Mouse (Mus musculus) forebrain, embryonic 13.5 days (tissue): ENCODE measurements around the gene Nmnat1. TPM values are rescaled to one million over a fixed set of nuclear protein-coding genes. Genes with fewer than 3 reads are reported as not detected.
"Not testable (repeated sequence)": the region's sequence is repeated elsewhere in the genome, so short reads cannot be mapped to it uniquely, and the experiment has no call there.

Source experiments
- ATAC-seq: fragments of 200-750 bp; cut with Nextera tagmentation; 2 replicates; pipeline ENCODE4 v1.8.0; 2017
- H3K27ac ChIP-seq: fragments of 300-500 bp; sonication (generic); 2 replicates; pipeline ENCODE4 v1.5.1; 2015; ENCODE audit warnings: inconsistent platforms, mild to moderate bottlenecking, moderate library complexity
- H3K27me3 ChIP-seq: fragments of 300-500 bp; sonication (generic); 2 replicates; pipeline ENCODE4 v1.6.1; 2015; ENCODE audit warnings: mild to moderate bottlenecking, inconsistent platforms
- H3K36me3 ChIP-seq: fragments of 300-500 bp; sonication (generic); 2 replicates; pipeline ENCODE4 v1.6.1; 2015; ENCODE audit warnings: mild to moderate bottlenecking, inconsistent platforms; ENCODE audit not compliant: poor library complexity, severe bottlenecking
- H3K4me1 ChIP-seq: fragments of 300-500 bp; sonication (generic); 2 replicates; pipeline ENCODE4 v1.6.1; 2015; ENCODE audit warnings: inconsistent platforms
- H3K4me2 ChIP-seq: fragments of 300-500 bp; sonication (generic); 2 replicates; pipeline ENCODE4 v1.6.1; 2015; ENCODE audit warnings: inconsistent platforms, mild to moderate bottlenecking, moderate library complexity
- H3K4me3 ChIP-seq: fragments of 300-500 bp; sonication (generic); 2 replicates; pipeline ENCODE4 v1.5.1; 2015; ENCODE audit warnings: mild to moderate bottlenecking, inconsistent platforms
- H3K9ac ChIP-seq: fragments of 300-500 bp; sonication (generic); 2 replicates; pipeline ENCODE4 v1.6.1; 2015; ENCODE audit warnings: mild to moderate bottlenecking, inconsistent platforms
- H3K9me3 ChIP-seq: fragments of 300-500 bp; sonication (generic); replicated peaks from 2 replicates; pipeline ENCODE4 v1.6.1; 2016; ENCODE audit warnings: inconsistent platforms
- WGBS: fragments of 180-500 bp; shearing (Covaris S2); methylation state at CpG from one replicate; pipeline ENCODE4 v1.1.7; 2015; 5-methylcytosine and 5-hydroxymethylcytosine counted together
- polyA plus RNA-seq: library from polyadenylated mRNA; unstranded; fragments of >200 nt; fragmentation: Nextera tagmentation; extraction: Ambion mirVana; gene quantifications from 2 replicates; pipeline ENCODE4 v1.2.1, GENCODE M21; 2015

The Nmnat1 gene
- polyA plus RNA-seq, 1 experiment from 2014 or later, result 15.7 TPM

GRCm38 (mm10) chr4:149485825-149486206 is 814 bp upstream of the Nmnat1 start:
- peak; percentile 6; the same call in 1 of the 2 replicates for ATAC-seq
- peak overlapping the region; percentile 76 for H3K4me3 ChIP-seq
- 2% methylated on average over 10 of the region's 10 CpGs for WGBS
- H3K4me2 ChIP-seq, result peak overlapping the region; percentile 78
- H3K9ac ChIP-seq, result peak overlapping the region; percentile 82
- H3K36me3 ChIP-seq, result peaks cover 36% of the 10 kb centered on the region
- H3K27ac ChIP-seq, result peak overlapping the region; percentile 55; the same call in 1 of the 2 replicates
- H3K27me3 ChIP-seq, result no peaks in the 10 kb centered on the region
- H3K9me3 ChIP-seq, result no peaks in the 10 kb centered on the region
- H3K4me1 ChIP-seq, result peaks cover 24% of the 10 kb centered on the region

GRCm38 (mm10) chr4:149484566-149484965 is 436 bp downstream of the Nmnat1 start:
- Histone ChIP-seq H3K4me1 (peaks cover 24% of the 10 kb centered on the region), H3K4me2 (peak overlapping the region; percentile 78), H3K36me3 (peaks cover 26% of the 10 kb centered on the region), H3K4me3 (peak overlapping the region; percentile 76), H3K27ac (peak overlapping the region; percentile 58; the same call in 1 of the 2 replicates), H3K9ac (peak overlapping the region; percentile 82), H3K9me3 (no peaks in the 10 kb centered on the region), H3K27me3 (no peaks in the 10 kb centered on the region)
- 54% methylated on average over 3 of the region's 3 CpGs for WGBS
- ATAC-seq, result no peak; the same call in 1 of the 2 replicates

- no peak for ATAC-seq
- H3K36me3 ChIP-seq, result peaks cover 32% of the 10 kb centered on the region
- WGBS, result 90% methylated on average over 11 of the region's 11 CpGs
- no peaks in the 10 kb centered on the region for H3K27me3 ChIP-seq
- H3K9me3 ChIP-seq, result no peaks in the 10 kb centered on the region
- H3K4me1 ChIP-seq, result no peaks in the 10 kb centered on the region
- no peak within 1 kb of the TSS for H3K4me2 ChIP-seq
- no peak within 1 kb of the TSS for H3K27ac ChIP-seq
- H3K9ac ChIP-seq, result no peak within 1 kb of the TSS
- no peak within 1 kb of the TSS for H3K4me3 ChIP-seq
These were observed 7.9 kb downstream of the Nmnat1 start, which contains the start of gene Tmem274 for GRCm38 (mm10) chr4:149477078-149477477. Tmem274 (plus strand) TSS chr4:149477378.

GRCm38 (mm10) chr4:149475096-149475495 is 9.9 kb downstream of the Nmnat1 start:
- Histone ChIP-seq H3K9me3 (no peaks in the 10 kb centered on the region), H3K36me3 (peaks cover 38% of the 10 kb centered on the region), H3K4me2 (no peak overlapping the region), H3K27me3 (no peaks in the 10 kb centered on the region), H3K4me1 (no peaks in the 10 kb centered on the region), H3K27ac (no peak overlapping the region), H3K9ac (no peak overlapping the region), H3K4me3 (no peak overlapping the region)
- ATAC-seq, result no peak
- WGBS, result 91% methylated on average over 7 of the region's 7 CpGs

- Histone ChIP-seq H3K27ac (no peak overlapping the region), H3K9me3 (no peaks in the 10 kb centered on the region), H3K4me1 (no peaks in the 10 kb centered on the region), H3K9ac (no peak overlapping the region), H3K4me3 (no peak overlapping the region), H3K36me3 (peaks cover 47% of the 10 kb centered on the region), H3K27me3 (no peaks in the 10 kb centered on the region), H3K4me2 (no peak overlapping the region)
- no peak for ATAC-seq
- WGBS, result 95% methylated on average over 3 of the region's 3 CpGs
These were observed 15.4 kb downstream of the Nmnat1 start for GRCm38 (mm10) chr4:149469557-149469956.

- no peaks in the 10 kb centered on the region for H3K27me3 ChIP-seq
- WGBS, result 80% methylated on average over 6 of the region's 6 CpGs
- 0 out of 2 replicates have a peak, but pooled peaks cover 3% of the 10 kb centered on the region for H3K4me1 ChIP-seq
- peaks cover 6% of the 10 kb centered on the region for H3K36me3 ChIP-seq
- no peak overlapping the region for H3K9ac ChIP-seq
- H3K4me3 ChIP-seq, result no peak overlapping the region
- no peak overlapping the region for H3K4me2 ChIP-seq
- no peaks in the 10 kb centered on the region for H3K9me3 ChIP-seq
- H3K27ac ChIP-seq, result no peak overlapping the region
- ATAC-seq, result no peak
These were observed 21.5 kb downstream of the Nmnat1 start for GRCm38 (mm10) chr4:149463435-149463950.

GRCm38 (mm10) chr4:149462305-149462971 is 22.6 kb downstream of the Nmnat1 start:
- Histone ChIP-seq H3K27me3 (no peaks in the 10 kb centered on the region), H3K4me2 (no peak overlapping the region), H3K36me3 (no peaks in the 10 kb centered on the region), H3K27ac (no peak overlapping the region), H3K4me3 (no peak overlapping the region), H3K9me3 (no peaks in the 10 kb centered on the region), H3K9ac (no peak overlapping the region), H3K4me1 (0 out of 2 replicates have a peak, but pooled peaks cover 3% of the 10 kb centered on the region)
- no peak for ATAC-seq
- WGBS, result 81% methylated on average over 6 of the region's 6 CpGs

GRCm38 (mm10) chr4:149461579-149462304 is 23.3 kb downstream of the Nmnat1 start:
- no peak overlapping the region for H3K4me3 ChIP-seq
- no peak overlapping the region for H3K9ac ChIP-seq
- H3K4me1 ChIP-seq, result 0 out of 2 replicates have a peak, but pooled peaks cover 3% of the 10 kb centered on the region
- H3K36me3 ChIP-seq, result no peaks in the 10 kb centered on the region
- no peaks in the 10 kb centered on the region for H3K9me3 ChIP-seq
- no peak overlapping the region for H3K4me2 ChIP-seq
- ATAC-seq, result no peak
- WGBS, result 77% methylated on average over 7 of the region's 7 CpGs
- H3K27me3 ChIP-seq, result no peaks in the 10 kb centered on the region
- H3K27ac ChIP-seq, result no peak overlapping the region

GRCm38 (mm10) chr4:149460475-149460874 is 24.5 kb downstream of the Nmnat1 start:
- H3K27ac ChIP-seq, H3K4me3 ChIP-seq, H3K27me3 ChIP-seq, H3K4me2 ChIP-seq, ATAC-seq, H3K9ac ChIP-seq, H3K36me3 ChIP-seq, H3K4me1 ChIP-seq, H3K9me3 ChIP-seq: not testable (repeated sequence)
- WGBS, result 88% methylated on average over 2 of the region's 2 CpGs

- Histone ChIP-seq H3K9ac (no peak overlapping the region), H3K9me3 (no peaks in the 10 kb centered on the region), H3K4me1 (0 out of 2 replicates have a peak, but pooled peaks cover 3% of the 10 kb centered on the region), H3K27me3 (no peaks in the 10 kb centered on the region), H3K4me3 (no peak overlapping the region), H3K4me2 (no peak overlapping the region), H3K27ac (no peak overlapping the region), H3K36me3 (no peaks in the 10 kb centered on the region)
- 85% methylated on average over 1 of the region's 1 CpGs for WGBS
- no peak for ATAC-seq
These were observed 25.6 kb downstream of the Nmnat1 start for GRCm38 (mm10) chr4:149459425-149459824.

- 64% methylated on average over 5 of the region's 5 CpGs for WGBS
These were observed 26.5 kb downstream of the Nmnat1 start for GRCm38 (mm10) chr4:149458526-149458925.

GRCm38 (mm10) chr4:149457831-149458430 is 27.1 kb downstream of the Nmnat1 start:
- Histone ChIP-seq H3K4me3 (no peak overlapping the region), H3K4me1 (0 out of 2 replicates have a peak, but pooled peaks cover 3% of the 10 kb centered on the region), H3K4me2 (no peak overlapping the region), H3K27ac (no peak overlapping the region), H3K9me3 (no peaks in the 10 kb centered on the region), H3K9ac (no peak overlapping the region), H3K36me3 (no peaks in the 10 kb centered on the region), H3K27me3 (no peaks in the 10 kb centered on the region)
- ATAC-seq, result no peak
- 83% methylated on average over 6 of the region's 6 CpGs for WGBS

More at GRCm38 (mm10) chr4:149458526-149458925, 26.5 kb downstream of the Nmnat1 start:
- no peak overlapping the region for H3K9ac ChIP-seq
- no peak overlapping the region for H3K4me3 ChIP-seq
- no peaks in the 10 kb centered on the region for H3K36me3 ChIP-seq
- no peak for ATAC-seq
- no peak overlapping the region for H3K4me2 ChIP-seq
- H3K27ac ChIP-seq, result no peak overlapping the region
- H3K9me3 ChIP-seq, result no peaks in the 10 kb centered on the region
- H3K27me3 ChIP-seq, result no peaks in the 10 kb centered on the region
- 0 out of 2 replicates have a peak, but pooled peaks cover 3% of the 10 kb centered on the region for H3K4me1 ChIP-seq
